Mouse (Mus musculus) lung, adult 2 months (tissue): ENCODE measurements around the gene Gna13. TPM values are rescaled to one million over a fixed set of nuclear protein-coding genes. Genes with fewer than 3 reads are reported as not detected.
A peak's percentile ranks its signal among the peaks of the same experiment; 100 is the strongest.

ENCODE experiments used
- DNase-seq: peaks from one replicate; pipeline ENCODE4 v3.0.0; 2022
- H3K4me1 ChIP-seq: fragments of 200-500 bp; 2 replicates; pipeline ENCODE4 v1.6.1; 2011; ENCODE audit warnings: low read length; ENCODE audit not compliant: control insufficient read depth, insufficient read depth
- H3K4me3 ChIP-seq: fragments of 200-500 bp; replicated peaks from 2 replicates; pipeline ENCODE3; 2011; ENCODE audit warnings: low read depth, mild to moderate bottlenecking, control low read depth, low read length; ENCODE audit errors: extremely low read depth
- CTCF ChIP-seq: fragments of 200-500 bp; IDR thresholded peaks from 2 replicates; pipeline ENCODE4 v1.5.1; 2011; ENCODE audit warnings: mild to moderate bottlenecking, low read length, control low read depth; ENCODE audit not compliant: insufficient read depth
- POLR2A ChIP-seq: fragments of 200-500 bp; IDR thresholded peaks from 2 replicates; pipeline ENCODE4 v1.6.1; 2011; ENCODE audit warnings: low read depth, mild to moderate bottlenecking, control low read depth, low read length, borderline replicate concordance; ENCODE audit errors: extremely low read depth
- whole genome bisulfite sequencing: fragments of 180-500 bp; shearing (Covaris S2); methylation state at CpG from one replicate; pipeline ENCODE4 v1.1.7; 2018; 5-methylcytosine and 5-hydroxymethylcytosine counted together
- polyA plus RNA-seq: library from polyadenylated mRNA; depleted of rRNA; stranded (reverse); fragments of >200 nt; gene quantifications from 2 replicates; pipeline ENCODE4 v1.2.3, GENCODE M21; 2012

Gene Gna13
- polyA plus RNA-seq, 1 experiment, result 42.6 TPM

- no peak for TF ChIP-seq CTCF
- 76% methylated on average over 7 of the region's 7 CpGs for WGBS
Measured at GRCm38 (mm10) chr11:109391200-109391599, 28.6 kb downstream of the Gna13 start.

GRCm38 (mm10) chr11:109391760-109392159 lies 29.1 kb downstream of the Gna13 start:
- TF ChIP-seq CTCF, result no peak
- WGBS, result 42% methylated on average over 7 of the region's 7 CpGs
- Histone ChIP-seq H3K4me1 (peaks cover 36% of the 10 kb centered on the region), H3K4me3 (no peak overlapping the region)
- DNase-seq, result peak; percentile 19

More at GRCm38 (mm10) chr11:109391200-109391599, 28.6 kb downstream of the Gna13 start:
- peaks cover 38% of the 10 kb centered on the region for H3K4me1 ChIP-seq
- no peak overlapping the region for H3K4me3 ChIP-seq
- no peak for DNase-seq

DNA sequence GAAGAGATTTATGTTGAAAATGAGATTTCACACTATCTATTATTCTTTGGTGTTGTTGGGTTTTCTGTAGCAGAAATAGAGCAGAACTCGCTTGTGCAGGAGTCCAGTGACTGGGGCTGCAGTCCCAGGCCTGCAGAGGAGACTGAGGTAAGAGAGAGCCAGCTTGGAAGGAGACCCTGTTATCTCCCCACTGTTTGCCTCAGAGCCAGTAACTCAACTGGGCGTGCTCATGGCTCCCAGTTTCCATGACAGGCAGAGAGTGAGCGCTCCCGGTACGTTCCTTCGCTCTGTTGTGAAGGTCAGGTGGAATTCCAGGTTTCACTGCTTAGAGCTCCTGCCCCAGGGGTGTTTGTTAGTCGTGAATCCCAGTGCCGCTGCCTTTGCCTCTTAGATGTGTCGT lies 30.0 kb downstream of the Gna13 start:
- WGBS, result 86% methylated on average over 9 of the region's 9 CpGs
- no peak overlapping the region for H3K4me3 ChIP-seq
- no peak for TF ChIP-seq CTCF
- TF ChIP-seq POLR2A, result no peak
- H3K4me1 ChIP-seq, result peaks cover 33% of the 10 kb centered on the region
- no peak for DNase-seq

- TF ChIP-seq CTCF (no peak), POLR2A (no peak)
- H3K4me3 ChIP-seq, result no peak overlapping the region
- H3K4me1 ChIP-seq, result peaks cover 26% of the 10 kb centered on the region
- WGBS, result 59% methylated on average over 9 of the region's 9 CpGs
- DNase-seq, result no peak
Measured at GRCm38 (mm10) chr11:109394758-109395157, 32.1 kb downstream of the Gna13 start.

DNA sequence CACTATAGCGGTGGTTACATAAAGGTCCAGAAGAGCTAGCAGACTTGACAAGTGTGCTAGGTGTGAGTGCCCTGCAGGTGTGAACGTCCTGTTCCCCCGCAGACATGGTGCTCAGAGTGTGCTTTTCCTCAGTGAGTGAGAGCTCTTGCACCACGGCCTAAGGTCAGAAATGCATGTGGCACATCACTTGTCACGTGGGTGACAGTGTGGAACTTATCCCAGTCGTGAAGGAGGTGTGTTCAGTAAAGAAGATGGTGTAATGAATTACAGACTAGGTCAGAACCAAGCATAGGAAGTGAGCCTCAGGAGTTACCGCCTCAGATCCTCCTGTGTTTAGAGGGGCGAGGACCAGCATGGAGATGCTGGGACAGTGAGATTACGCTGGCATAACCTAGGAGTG lies 32.7 kb downstream of the Gna13 start:
- DNase-seq, result no peak
- H3K4me1 ChIP-seq, result peaks cover 26% of the 10 kb centered on the region

DNA sequence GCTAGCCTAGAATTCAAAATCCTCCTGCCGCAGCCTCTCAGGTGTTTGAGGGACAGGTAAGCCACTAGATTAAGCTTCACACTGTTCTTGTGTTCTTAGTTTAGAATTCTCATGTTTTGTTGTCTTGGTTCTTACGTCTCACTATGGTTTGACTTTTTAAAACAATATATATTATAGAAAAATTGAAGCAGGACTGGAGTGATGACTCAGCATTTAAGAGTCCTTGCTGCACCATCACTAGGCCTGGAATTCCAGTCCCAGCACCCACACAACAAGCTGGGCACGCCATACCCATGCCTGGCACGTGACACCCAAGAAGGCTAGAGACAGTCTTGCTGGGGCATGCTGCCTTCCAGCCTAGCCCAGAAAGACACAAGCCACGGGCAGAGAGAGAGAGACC lies 43.8 kb downstream of the Gna13 start:
- WGBS, result 88% methylated on average over 5 of the region's 5 CpGs
- DNase-seq, result no peak
- TF ChIP-seq CTCF (no peak), POLR2A (no peak)

More for the DNA sequence above, 32.7 kb downstream of the Gna13 start:
- WGBS, result 73% methylated on average over 9 of the region's 9 CpGs
- TF ChIP-seq POLR2A, result no peak
- no peak for TF ChIP-seq CTCF
- H3K4me3 ChIP-seq, result no peak overlapping the region

GRCm38 (mm10) chr11:109410197-109410980 lies 47.8 kb downstream of the Gna13 start:
- TF ChIP-seq POLR2A (no peak), CTCF (no peak)
- WGBS, result 86% methylated on average over 15 of the region's 15 CpGs
- DNase-seq, result no peak
- Histone ChIP-seq H3K4me1 (no peaks in the 10 kb centered on the region), H3K4me3 (no peak overlapping the region)

More for the DNA sequence above, 43.8 kb downstream of the Gna13 start:
- no peaks in the 10 kb centered on the region for H3K4me1 ChIP-seq
- H3K4me3 ChIP-seq, result no peak overlapping the region

DNA sequence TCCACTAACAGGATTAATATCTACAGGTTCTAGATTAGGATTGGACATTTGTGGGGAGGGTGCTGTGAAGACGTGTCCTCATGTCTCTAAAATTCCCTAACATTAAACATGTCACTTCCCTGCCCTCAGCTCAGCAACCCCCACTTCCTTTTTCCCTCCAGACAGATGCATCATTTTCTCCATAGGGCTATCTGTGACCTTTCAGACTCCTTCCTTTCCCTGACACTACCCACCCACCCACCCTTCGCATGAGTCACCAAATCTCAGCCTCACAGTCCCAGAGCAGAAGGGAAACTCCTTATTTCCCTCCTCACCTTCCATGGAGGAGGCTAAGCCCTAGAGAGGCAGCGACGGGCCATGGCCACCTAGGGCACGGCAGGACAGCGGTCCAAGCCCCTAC lies 51.0 kb downstream of the Gna13 start, which contains the start of gene 9930022D16Rik:
Gene 9930022D16Rik, plus strand, starts transcription at position 301 of the 400 bp plus-strand sequence.
- DNase-seq, result no peak
- H3K4me1 ChIP-seq, result no peaks in the 10 kb centered on the region
- WGBS, result 71% methylated on average over 6 of the region's 6 CpGs
- H3K4me3 ChIP-seq, result no peak within 1 kb of the TSS
- no peak for TF ChIP-seq CTCF
- no peak for TF ChIP-seq POLR2A

DNA sequence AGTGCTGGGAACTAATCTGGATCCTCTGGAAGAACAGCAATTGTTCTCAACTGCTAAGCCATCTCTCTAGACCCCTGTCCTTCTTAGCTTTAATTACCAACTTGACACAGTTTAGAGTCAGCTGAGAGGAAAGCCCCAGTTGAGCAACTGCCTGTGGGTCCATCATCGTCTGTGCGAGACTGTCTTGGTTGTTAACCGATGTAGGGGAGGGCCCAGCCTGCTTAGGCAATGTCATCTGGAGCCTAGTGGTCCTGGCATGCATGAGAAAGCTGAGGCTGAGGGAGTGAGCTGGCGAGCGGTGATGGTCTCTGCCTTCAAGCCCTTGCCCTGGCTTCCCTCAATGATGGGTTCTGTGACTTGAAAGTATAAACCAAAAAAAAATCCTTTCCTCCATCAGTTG lies 52.2 kb downstream of the Gna13 start:
- Histone ChIP-seq H3K4me1 (peaks cover 4% of the 10 kb centered on the region; the same call in 1 of the 2 replicates), H3K4me3 (no peak overlapping the region)
- DNase-seq, result no peak
- TF ChIP-seq CTCF, result no peak
- no peak for TF ChIP-seq POLR2A
- 86% methylated on average over 5 of the region's 5 CpGs for WGBS
